Mouse (Mus musculus) sigmoid colon, adult 10 weeks (tissue): Measurements from ENCODE around the gene Zbtb46. TPM values are rescaled to one million over a fixed set of nuclear protein-coding genes. Genes with fewer than 3 reads are reported as not detected.

Source experiments
- polyA plus RNA-seq: library from polyadenylated mRNA; stranded (reverse); fragments of 350-450 nt; fragmentation: Illumina TruSeq; extraction: RNeasy Lipid Tissue Mini Kit (QIAGEN cat#74804); gene quantifications from one replicate; pipeline ENCODE4 v1.2.3, GENCODE M21; 2014; ENCODE audit warnings: low read depth, low replicate concordance

The Zbtb46 gene
- 1.5 TPM for polyA plus RNA-seq

GRCm38 (mm10) chr2:181459153-181459672, at the start of gene Zbtb46:
TSS of gene Zbtb46 (minus strand) at chr2:181459426.

GRCm38 (mm10) chr2:181496831-181497547, 37.8 kb upstream of the Zbtb46 start, which contains the start of gene Tpd52l2:
TSS of gene Tpd52l2 (plus strand) at chr2:181497142.

GRCm38 (mm10) chr2:181493156-181493927, 34.1 kb upstream of the Zbtb46 start, which contains the start of gene Abhd16b:
TSS of gene Abhd16b (plus strand) at chr2:181493206.

GRCm38 (mm10) chr2:181379778-181380177, 79.4 kb downstream of the Zbtb46 start, which contains the start of gene Lime1:
TSS of gene Lime1 (plus strand) at chr2:181380078.

GRCm38 (mm10) chr2:181364860-181365596, 94.2 kb downstream of the Zbtb46 start, which contains the start of the genes Zgpat and Arfrp1:
TSS of gene Zgpat (plus strand) at chr2:181364928.
TSS of gene Arfrp1 (minus strand) at chr2:181365404.

Other genes with a start within 250 kb of the Zbtb46 start
- gene Srms, start 246.2 kb downstream of the Zbtb46 start, polyA plus RNA-seq: not detected
- not detected for gene Fndc11, start 239.4 kb downstream of the Zbtb46 start, polyA plus RNA-seq
- gene Helz2, start 217.4 kb downstream of the Zbtb46 start, polyA plus RNA-seq: 4.2 TPM
- gene Gmeb2, start 171.4 kb downstream of the Zbtb46 start, polyA plus RNA-seq: 15.3 TPM
- gene Stmn3, start 144.9 kb downstream of the Zbtb46 start, polyA plus RNA-seq: 0.82 TPM
- gene Rtel1, start 139.7 kb downstream of the Zbtb46 start, polyA plus RNA-seq: 11.0 TPM
- gene Zgpat, start 94.5 kb downstream of the Zbtb46 start, polyA plus RNA-seq: 2.1 TPM
- gene Arfrp1, start 94.0 kb downstream of the Zbtb46 start, polyA plus RNA-seq: 44.4 TPM
- gene Lime1, start 79.3 kb downstream of the Zbtb46 start, polyA plus RNA-seq: 1.2 TPM
- gene Abhd16b, start 33.8 kb upstream of the Zbtb46 start, polyA plus RNA-seq: not detected
- gene Tpd52l2, start 37.7 kb upstream of the Zbtb46 start, polyA plus RNA-seq: 47.1 TPM
- 72.7 TPM for gene Dnajc5, start 61.1 kb upstream of the Zbtb46 start, polyA plus RNA-seq
- 22.6 TPM for gene Uckl1, start 125.5 kb upstream of the Zbtb46 start, polyA plus RNA-seq
- gene Prpf6, start 132.4 kb upstream of the Zbtb46 start, polyA plus RNA-seq: 24.1 TPM
- 4.3 TPM for gene Zfp512b, start 133.4 kb upstream of the Zbtb46 start, polyA plus RNA-seq
- gene Samd10, start 139.8 kb upstream of the Zbtb46 start, polyA plus RNA-seq: 10.4 TPM
- not detected for gene Gm29797, start 197.6 kb upstream of the Zbtb46 start, polyA plus RNA-seq
- gene Sox18, start 212.2 kb upstream of the Zbtb46 start, polyA plus RNA-seq: not detected
- gene Tcea2, start 220.9 kb upstream of the Zbtb46 start, polyA plus RNA-seq: not detected
- 10.6 TPM for gene Rgs19, start 234.6 kb upstream of the Zbtb46 start, polyA plus RNA-seq
- not detected for gene Lkaaear1, start 239.0 kb upstream of the Zbtb46 start, polyA plus RNA-seq